24 mouse cellular contexts compared by ENCODE assay signal in the genomic region with DNA sequence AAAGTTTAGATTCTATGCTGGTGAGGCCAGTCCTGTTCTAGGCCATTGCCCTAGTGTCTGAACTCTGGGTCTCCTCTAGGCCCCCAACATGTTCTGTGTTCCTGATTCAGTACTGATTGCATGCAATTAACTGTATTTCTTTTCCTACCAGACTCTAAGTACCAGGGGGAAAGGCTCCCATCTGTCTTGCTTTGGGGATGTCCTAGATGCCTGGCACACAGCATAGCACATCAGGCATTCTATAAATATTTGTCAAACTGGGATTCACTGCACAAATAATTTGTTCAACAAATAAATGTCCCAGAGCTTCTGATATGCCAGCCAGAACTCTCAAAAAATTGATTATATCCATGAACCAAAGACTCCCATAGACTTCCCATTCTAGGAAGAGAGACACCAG.
"Had no signal": no experiment of that assay in that cellular context is flagged by ENCODE, and none has a peak within 500 bp of the region (broad histone marks: within the 10 kb centered on the region; RNA-seq: fewer than 3 reads in every experiment).

No protein-coding gene starts in this region.

- H3K4me1 ChIP-seq: kidney, embryonic 15.5 days; limb, embryonic 13.5 days; limb, embryonic 15.5 days; liver, embryonic 12.5 days had no signal

- H3K4me2 ChIP-seq: heart, embryonic 11.5 days; heart, embryonic 13.5 days; heart, embryonic 15.5 days; hindbrain, embryonic 13.5 days; hindbrain, embryonic 15.5 days; kidney, embryonic 15.5 days; limb, embryonic 13.5 days; limb, embryonic 15.5 days; liver, embryonic 12.5 days had no signal

- H3K27me3 ChIP-seq: heart, embryonic 15.5 days; hindbrain, embryonic 13.5 days; hindbrain, embryonic 15.5 days; kidney, embryonic 15.5 days; limb, embryonic 13.5 days; limb, embryonic 15.5 days; liver, embryonic 12.5 days had no signal

- H3K9me3 ChIP-seq: heart, embryonic 13.5 days; heart, embryonic 15.5 days; hindbrain, embryonic 13.5 days; hindbrain, embryonic 15.5 days; kidney, embryonic 15.5 days; limb, embryonic 13.5 days; limb, embryonic 15.5 days; liver, embryonic 12.5 days had no signal

- DNase-seq: gastrocnemius, postnatal 14 days; gastrocnemius, postnatal 36 days; heart, adult 2 months; heart, postnatal 14 days; heart, postnatal 36 days; kidney, adult 11 months; kidney, adult 2 months; kidney, adult 9 months; kidney, postnatal 14 days; kidney, postnatal 36 days; left cerebral cortex, postnatal 4 days had no signal

- H3K9ac ChIP-seq: heart, embryonic 13.5 days; heart, embryonic 15.5 days; hindbrain, embryonic 13.5 days; hindbrain, embryonic 15.5 days; kidney, embryonic 15.5 days; limb, embryonic 13.5 days; limb, embryonic 15.5 days; liver, embryonic 12.5 days; liver, embryonic 14.5 days had no signal

- H3K27ac ChIP-seq: heart, adult 2 months; heart, embryonic 13.5 days; heart, embryonic 15.5 days; hindbrain, embryonic 13.5 days; hindbrain, embryonic 15.5 days; hindbrain, postnatal 0 days; kidney, embryonic 15.5 days; kidney, postnatal 0 days; limb, embryonic 13.5 days; limb, embryonic 15.5 days; liver, embryonic 12.5 days; liver, embryonic 14.5 days had no signal

- H3K4me3 ChIP-seq: heart, adult 2 months; heart, embryonic 13.5 days; heart, embryonic 15.5 days; hindbrain, embryonic 13.5 days; hindbrain, embryonic 15.5 days; kidney, embryonic 15.5 days; limb, embryonic 13.5 days; limb, embryonic 15.5 days; liver, embryonic 12.5 days had no signal

- H3K36me3 ChIP-seq: heart, embryonic 13.5 days; heart, embryonic 15.5 days; hindbrain, embryonic 13.5 days; hindbrain, embryonic 15.5 days; kidney, embryonic 15.5 days; limb, embryonic 13.5 days; limb, embryonic 15.5 days; liver, embryonic 12.5 days had no signal

- ATAC-seq: hindbrain, postnatal 0 days; intestine, embryonic 16.5 days; liver, embryonic 12.5 days had no signal
